Mouse (Mus musculus): Measurements from ENCODE around the gene Dnajc17. TPM values are rescaled to one million over a fixed set of nuclear protein-coding genes. Genes with fewer than 3 reads are reported as not detected.

Gene Dnajc17
- polyA plus RNA-seq, 1 experiment from 2014 or later, result 26.2 TPM

DNA sequence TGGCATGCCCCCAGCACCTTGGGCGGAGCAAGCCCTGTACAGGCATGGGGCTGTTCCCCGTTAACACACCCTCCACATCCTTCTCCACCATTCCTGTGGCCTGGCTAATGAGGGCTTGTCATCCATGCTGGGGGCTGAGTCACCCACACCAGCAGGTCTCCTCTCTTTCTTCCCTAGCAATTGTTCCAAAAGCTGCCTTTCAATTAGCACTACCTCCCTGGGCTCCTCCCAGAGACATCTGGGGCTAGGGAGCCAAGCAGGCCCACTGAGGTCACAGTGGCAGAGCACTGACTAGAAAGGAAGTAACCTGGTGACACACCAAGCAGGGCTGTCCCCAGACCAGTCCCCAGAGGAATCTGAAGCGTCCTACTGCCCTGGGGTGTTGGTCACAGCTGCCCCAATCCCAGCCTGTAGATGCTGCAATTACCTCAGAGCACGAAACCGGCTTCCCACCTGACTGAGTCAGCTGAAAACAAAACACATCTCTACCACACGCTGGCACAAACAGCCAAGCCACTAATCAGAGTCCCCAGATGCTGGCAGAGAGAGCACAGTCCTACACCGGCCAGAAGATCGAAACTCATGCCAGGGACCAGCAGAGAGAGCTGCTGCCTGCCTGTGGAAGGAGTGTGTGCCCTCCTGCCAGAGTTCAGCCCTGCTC lies 34.5 kb downstream of the Dnajc17 start, which contains the start of gene Gm14137:
Gm14137 (plus strand) TSS at position 519 of the 661 bp plus-strand sequence.
- Histone ChIP-seq H3K4me2 (ENCODE audit: low read depth, low read length) (no peak within 1 kb of the TSS), H3K4me3 (ENCODE audit: low read depth, low read length) (no peak within 1 kb of the TSS), H3K36me3 (replicated peaks; ENCODE audit: control insufficient read depth, insufficient read depth, low read depth, low read length) (no peaks in the 10 kb centered on the region), H3K9me3 (replicated peaks; ENCODE audit: control insufficient read depth, low read length) (no peaks in the 10 kb centered on the region), H3K27ac (replicated peaks; ENCODE audit: low read depth, low read length) (no peak within 1 kb of the TSS), H3K9ac (replicated peaks; ENCODE audit: low read length) (no peak within 1 kb of the TSS), H3K4me1 (ENCODE audit: control insufficient read depth, insufficient read depth, low read length) (no peaks in the 10 kb centered on the region; the same call in 1 of the 2 replicates), H3K27me3 (ENCODE audit: control insufficient read depth, insufficient read depth, low read length) (no peaks in the 10 kb centered on the region)
- DNase-seq (ENCODE audit: low spot score) (no peak), ATAC-seq (replicated peaks; ENCODE audit: insufficient number of reproducible peaks, low FRiP score, low TSS enrichment, low read depth) (no peak)
- WGBS, result 37% methylated on average over 8 of the region's 8 CpGs

- ATAC-seq (replicated peaks; ENCODE audit: insufficient number of reproducible peaks, low FRiP score, low TSS enrichment, low read depth), result no peak
- Histone ChIP-seq H3K9ac (replicated peaks; ENCODE audit: low read length) (0 out of 2 replicates have a peak overlapping the region, but pooled peaks have one; percentile 18), H3K4me1 (ENCODE audit: control insufficient read depth, insufficient read depth, low read length) (no peaks in the 10 kb centered on the region; the same call in 1 of the 2 replicates), H3K4me2 (ENCODE audit: low read depth, low read length) (no peak overlapping the region), H3K27ac (replicated peaks; ENCODE audit: low read depth, low read length) (no peak overlapping the region), H3K36me3 (replicated peaks; ENCODE audit: control insufficient read depth, insufficient read depth, low read depth, low read length) (no peaks in the 10 kb centered on the region), H3K27me3 (ENCODE audit: control insufficient read depth, insufficient read depth, low read length) (peaks cover 2% of the 10 kb centered on the region; the same call in 1 of the 2 replicates), H3K9me3 (replicated peaks; ENCODE audit: control insufficient read depth, low read length) (no peaks in the 10 kb centered on the region), H3K4me3 (ENCODE audit: low read depth, low read length) (no peak overlapping the region)
- DNase-seq (ENCODE audit: low spot score), result no peak
- 34% methylated on average over 13 of the region's 13 CpGs for WGBS
Measured at GRCm38 (mm10) chr2:119172862-119173576, 35.6 kb downstream of the Dnajc17 start.

DNA sequence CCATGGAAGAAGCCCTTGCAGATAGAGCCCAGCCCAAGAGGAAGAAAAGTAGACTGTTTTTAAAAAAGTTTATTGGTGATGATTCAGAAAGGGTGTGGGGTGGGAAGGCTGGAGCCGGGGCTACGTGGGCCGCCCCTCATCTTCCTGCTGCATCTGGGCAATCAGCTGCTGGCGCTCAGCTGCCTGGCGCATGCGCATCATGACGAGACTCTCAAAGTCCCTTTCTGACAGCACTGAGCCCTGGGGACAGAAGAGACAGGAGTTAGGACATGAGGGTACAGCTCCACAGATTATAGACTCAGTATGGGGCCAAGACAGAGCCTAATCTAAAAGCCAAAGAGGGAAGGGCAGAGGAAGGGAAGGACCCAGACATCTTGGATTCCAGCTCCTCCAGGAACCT lies 36.1 kb downstream of the Dnajc17 start:
- H3K36me3 ChIP-seq (replicated peaks; ENCODE audit: control insufficient read depth, insufficient read depth, low read depth, low read length), result no peaks in the 10 kb centered on the region
- H3K4me1 ChIP-seq (ENCODE audit: control insufficient read depth, insufficient read depth, low read length), result peaks cover 3% of the 10 kb centered on the region
- ATAC-seq (replicated peaks; ENCODE audit: insufficient number of reproducible peaks, low FRiP score, low TSS enrichment, low read depth) (no peak), DNase-seq (ENCODE audit: low spot score) (no peak)
- no peak overlapping the region for H3K4me2 ChIP-seq (ENCODE audit: low read depth, low read length)
- H3K27me3 ChIP-seq (ENCODE audit: control insufficient read depth, insufficient read depth, low read length), result peaks cover 3% of the 10 kb centered on the region; the same call in 1 of the 2 replicates
- WGBS, result 78% methylated on average over 7 of the region's 7 CpGs
- no peak overlapping the region for H3K9ac ChIP-seq (replicated peaks; ENCODE audit: low read length)
- H3K4me3 ChIP-seq (ENCODE audit: low read depth, low read length), result no peak overlapping the region
- no peaks in the 10 kb centered on the region for H3K9me3 ChIP-seq (replicated peaks; ENCODE audit: control insufficient read depth, low read length)
- no peak overlapping the region for H3K27ac ChIP-seq (replicated peaks; ENCODE audit: low read depth, low read length)

GRCm38 (mm10) chr2:119171574-119171973 lies 37.0 kb downstream of the Dnajc17 start:
- Histone ChIP-seq H3K27ac (replicated peaks; ENCODE audit: low read depth, low read length) (no peak overlapping the region), H3K9me3 (replicated peaks; ENCODE audit: control insufficient read depth, low read length) (no peaks in the 10 kb centered on the region), H3K4me1 (ENCODE audit: control insufficient read depth, insufficient read depth, low read length) (peaks cover 5% of the 10 kb centered on the region), H3K4me3 (ENCODE audit: low read depth, low read length) (no peak overlapping the region), H3K4me2 (ENCODE audit: low read depth, low read length) (no peak overlapping the region), H3K27me3 (ENCODE audit: control insufficient read depth, insufficient read depth, low read length) (peaks cover 6% of the 10 kb centered on the region), H3K9ac (replicated peaks; ENCODE audit: low read length) (0 out of 2 replicates have a peak overlapping the region, but pooled peaks have one; percentile 6), H3K36me3 (replicated peaks; ENCODE audit: control insufficient read depth, insufficient read depth, low read depth, low read length) (no peaks in the 10 kb centered on the region)
- no peak for DNase-seq (ENCODE audit: low spot score)
- no peak for ATAC-seq (replicated peaks; ENCODE audit: insufficient number of reproducible peaks, low FRiP score, low TSS enrichment, low read depth)
- 74% methylated on average over 8 of the region's 8 CpGs for WGBS

GRCm38 (mm10) chr2:119170282-119170681 lies 38.3 kb downstream of the Dnajc17 start:
- peaks cover 6% of the 10 kb centered on the region for H3K27me3 ChIP-seq (ENCODE audit: control insufficient read depth, insufficient read depth, low read length)
- no peak overlapping the region for H3K4me3 ChIP-seq (ENCODE audit: low read depth, low read length)
- 79% methylated on average over 2 of the region's 2 CpGs for WGBS
- peaks cover 5% of the 10 kb centered on the region for H3K4me1 ChIP-seq (ENCODE audit: control insufficient read depth, insufficient read depth, low read length)
- no peak overlapping the region for H3K4me2 ChIP-seq (ENCODE audit: low read depth, low read length)
- H3K9me3 ChIP-seq (replicated peaks; ENCODE audit: control insufficient read depth, low read length), result no peaks in the 10 kb centered on the region
- DNase-seq (ENCODE audit: low spot score) (no peak), ATAC-seq (replicated peaks; ENCODE audit: insufficient number of reproducible peaks, low FRiP score, low TSS enrichment, low read depth) (no peak)
- no peak overlapping the region for H3K9ac ChIP-seq (replicated peaks; ENCODE audit: low read length)
- H3K36me3 ChIP-seq (replicated peaks; ENCODE audit: control insufficient read depth, insufficient read depth, low read depth, low read length), result no peaks in the 10 kb centered on the region
- H3K27ac ChIP-seq (replicated peaks; ENCODE audit: low read depth, low read length), result no peak overlapping the region

GRCm38 (mm10) chr2:119167866-119168256 lies 40.7 kb downstream of the Dnajc17 start:
- peak overlapping the region; percentile 99 for H3K4me2 ChIP-seq (ENCODE audit: low read depth, low read length)
- H3K4me1 ChIP-seq (ENCODE audit: control insufficient read depth, insufficient read depth, low read length), result peaks cover 5% of the 10 kb centered on the region
- H3K4me3 ChIP-seq (ENCODE audit: low read depth, low read length), result peak overlapping the region; percentile 51
- no peaks in the 10 kb centered on the region for H3K36me3 ChIP-seq (replicated peaks; ENCODE audit: control insufficient read depth, insufficient read depth, low read depth, low read length)
- peaks cover 6% of the 10 kb centered on the region for H3K27me3 ChIP-seq (ENCODE audit: control insufficient read depth, insufficient read depth, low read length)
- peak overlapping the region; percentile 30 for H3K9ac ChIP-seq (replicated peaks; ENCODE audit: low read length)
- no peak for DNase-seq (ENCODE audit: low spot score)
- no peaks in the 10 kb centered on the region for H3K9me3 ChIP-seq (replicated peaks; ENCODE audit: control insufficient read depth, low read length)
- no peak for ATAC-seq (replicated peaks; ENCODE audit: insufficient number of reproducible peaks, low FRiP score, low TSS enrichment, low read depth)
- WGBS, result 1% methylated on average over 26 of the region's 26 CpGs
- H3K27ac ChIP-seq (replicated peaks; ENCODE audit: low read depth, low read length), result no peak overlapping the region

DNA sequence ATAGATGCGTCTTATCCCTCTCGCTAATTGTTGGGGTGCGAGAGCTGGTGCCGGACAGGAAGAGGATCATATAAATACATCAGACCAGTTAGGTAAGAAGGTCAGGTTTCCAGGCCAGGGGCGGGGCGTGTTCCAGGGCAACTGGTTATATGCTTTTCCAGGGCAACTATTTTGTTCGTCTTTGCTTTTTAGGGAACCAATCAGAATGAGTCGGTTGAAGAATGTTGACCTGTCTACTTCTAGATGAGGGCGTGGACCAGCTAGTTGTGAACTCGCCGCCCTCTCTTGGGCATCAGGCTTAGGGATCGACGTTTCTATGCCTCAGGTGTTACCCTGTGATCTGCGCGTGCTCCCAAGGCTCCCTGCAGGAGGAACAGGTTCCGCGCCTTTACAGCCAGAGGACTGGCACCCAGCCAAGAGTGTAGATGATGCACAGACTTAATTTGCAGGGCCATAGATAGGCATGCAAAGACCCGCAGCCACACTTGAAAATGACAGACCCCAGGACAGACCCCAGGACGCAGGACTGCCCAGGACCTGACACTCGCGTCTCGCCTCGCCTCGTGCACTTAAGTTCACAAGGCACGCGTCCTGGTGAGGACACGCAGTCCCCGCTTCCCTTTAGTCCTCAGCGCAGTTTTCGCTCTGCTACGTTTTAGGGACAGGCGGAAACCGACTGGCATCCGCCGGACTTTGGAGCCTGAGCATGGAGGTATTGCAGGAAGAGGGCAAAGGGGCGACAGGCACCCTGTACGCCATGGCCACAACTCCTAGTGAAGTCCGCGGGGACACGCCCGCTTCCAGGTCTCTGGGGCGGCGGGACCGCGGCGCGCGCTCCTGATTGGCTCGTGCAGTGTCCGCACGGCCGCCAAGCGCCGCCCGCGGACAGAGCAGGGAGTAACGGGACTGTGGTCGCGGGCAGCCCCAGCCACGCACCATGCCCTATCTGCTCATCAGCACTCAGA lies 41.4 kb downstream of the Dnajc17 start, which contains the start of gene Gchfr:
Gchfr (plus strand) TSS at position 873 of the 965 bp plus-strand sequence.
- no peak within 1 kb of the TSS for H3K27ac ChIP-seq (replicated peaks; ENCODE audit: low read depth, low read length)
- peaks cover 6% of the 10 kb centered on the region for H3K27me3 ChIP-seq (ENCODE audit: control insufficient read depth, insufficient read depth, low read length)
- H3K4me2 ChIP-seq (ENCODE audit: low read depth, low read length), result peak within 1 kb of the TSS; percentile 99
- H3K36me3 ChIP-seq (replicated peaks; ENCODE audit: control insufficient read depth, insufficient read depth, low read depth, low read length), result no peaks in the 10 kb centered on the region
- peak; percentile 70 for DNase-seq (ENCODE audit: low spot score)
- WGBS, result under 1% methylated on average over 60 of the region's 60 CpGs
- peak within 1 kb of the TSS; percentile 30 for H3K9ac ChIP-seq (replicated peaks; ENCODE audit: low read length)
- H3K4me3 ChIP-seq (ENCODE audit: low read depth, low read length), result peak within 1 kb of the TSS; percentile 51
- no peaks in the 10 kb centered on the region for H3K9me3 ChIP-seq (replicated peaks; ENCODE audit: control insufficient read depth, low read length)
- ATAC-seq (replicated peaks; ENCODE audit: insufficient number of reproducible peaks, low FRiP score, low TSS enrichment, low read depth), result peak; percentile 66
- H3K4me1 ChIP-seq (ENCODE audit: control insufficient read depth, insufficient read depth, low read length), result peaks cover 5% of the 10 kb centered on the region; the same call in 1 of the 2 replicates

All from embryonic facial prominence, embryonic 11.5 days (tissue).